Mouse (Mus musculus) liver, embryonic 14.5 days (tissue): ENCODE data around the gene Gpr88. TPM values are rescaled to one million over a fixed set of nuclear protein-coding genes. Genes with fewer than 3 reads are reported as not detected.

Source experiments
- ATAC-seq: fragments of 200-750 bp; cut with Nextera tagmentation; 2 replicates; pipeline ENCODE4 v1.8.0; 2017; ENCODE audit warnings: moderate number of reproducible peaks, mild to moderate bottlenecking, moderate library complexity; ENCODE audit not compliant: insufficient read depth
- DNase-seq, 3 experiments: peaks; one replicate each; pipeline ENCODE4 v3.0.0-alpha.2; 2012 to 2013; ENCODE audit warnings: low read depth in 3 of 3, low spot score in 3 of 3
- H3K27ac ChIP-seq: fragments of 300-500 bp; sonication (generic); 2 replicates; pipeline ENCODE4 v1.5.1; 2014; ENCODE audit warnings: moderate library complexity, mild to moderate bottlenecking, control low read depth, inconsistent platforms
- H3K27me3 ChIP-seq: fragments of 300-500 bp; sonication (generic); 2 replicates; pipeline ENCODE4 v1.6.1; 2014; ENCODE audit warnings: mild to moderate bottlenecking, low read length, moderate library complexity; ENCODE audit not compliant: control insufficient read depth, insufficient read depth
- H3K36me3 ChIP-seq: fragments of 300-500 bp; sonication (generic); replicated peaks from 2 replicates; pipeline ENCODE4 v1.6.1; 2014; ENCODE audit warnings: low read depth; ENCODE audit not compliant: control insufficient read depth, insufficient read depth
- H3K4me1 ChIP-seq, 2 experiments: fragments of 200-500 bp in 1 of 2; fragments of 300-500 bp in 1 of 2; sonication (generic) in 1 of 2; replicated peaks; 2 replicates each; pipeline ENCODE4 v1.6.1; 2012 to 2014; ENCODE audit warnings: antibody characterized with exemption in 1 of 2, inconsistent platforms in 1 of 2, low read length in 1 of 2; ENCODE audit not compliant: control insufficient read depth in 2 of 2, insufficient read depth in 2 of 2
- H3K4me2 ChIP-seq: fragments of 300-500 bp; sonication (generic); 2 replicates; pipeline ENCODE4 v1.6.1; 2014; ENCODE audit warnings: low read depth, mild to moderate bottlenecking, control low read depth, moderate library complexity
- H3K4me3 ChIP-seq, 2 experiments: fragments of 200-500 bp in 1 of 2; fragments of 300-500 bp in 1 of 2; sonication (generic) in 1 of 2; 2 replicates each; pipeline ENCODE4 v1.5.1; 2012 to 2014; ENCODE audit warnings: low read depth in 2 of 2, low read length in 2 of 2, mild to moderate bottlenecking in 2 of 2, control low read depth in 1 of 2, inconsistent platforms in 1 of 2, moderate library complexity in 1 of 2; ENCODE audit not compliant: insufficient read depth in 1 of 2
- H3K9ac ChIP-seq: fragments of 300-500 bp; sonication (generic); replicated peaks from 2 replicates; pipeline ENCODE4 v1.6.1; 2014; ENCODE audit warnings: mild to moderate bottlenecking, control low read depth, moderate library complexity
- H3K9me3 ChIP-seq: fragments of 300-500 bp; sonication (generic); 2 replicates; pipeline ENCODE4 v1.6.1; 2016; ENCODE audit warnings: low read length, mixed read lengths; ENCODE audit not compliant: control insufficient read depth
- CTCF ChIP-seq: IDR thresholded peaks from 2 replicates; pipeline ENCODE4 v1.5.1; 2016; ENCODE audit warnings: antibody characterized with exemption, low read depth, control low read depth
- EP300 ChIP-seq: IDR thresholded peaks from 2 replicates; pipeline ENCODE4 v1.6.1; 2016; ENCODE audit warnings: antibody characterized with exemption, low read depth
- WGBS: fragments of 180-500 bp; shearing (Covaris S2); extraction: QIAGEN DNeasy Blood & Tissue Kit; methylation state at CpG from one replicate; pipeline ENCODE4 v1.1.7; 2014; ENCODE audit not compliant: insufficient replicate concordance; 5-methylcytosine and 5-hydroxymethylcytosine counted together
- polyA plus RNA-seq, 2 experiments: library from polyadenylated mRNA; depleted of rRNA in 1 of 2; stranded (reverse) in 1 of 2; unstranded in 1 of 2; fragments of >200 nt; fragmentation: Nextera tagmentation in 1 of 2; extraction: Ambion mirVana in 1 of 2; gene quantifications; 2 replicates each; pipeline versions ENCODE4 v1.2.1 to v1.2.3; 2012 to 2014

Gene Gpr88
- 0.06 and 0.08 TPM in 2 replicates for polyA plus RNA-seq (2012; rRNA removed)
- polyA plus RNA-seq (2014; fragmentation: Nextera tagmentation; extraction: Ambion mirVana): 0.06 and 0.17 TPM in 2 replicates

GRCm38 (mm10) chr3:116253077-116253531 is at the start of gene Gpr88:
Gpr88 (minus strand) TSS chr3:116253503.
- WGBS: 11% methylated on average over 9 of the region's 9 CpGs
- Histone ChIP-seq H3K4me3 (peak within 1 kb of the TSS; percentile 20 to 40; a peak in 3 of 4 replicates), H3K9ac (no peak within 1 kb of the TSS), H3K9me3 (no peaks in the 10 kb centered on the region), H3K27ac (no peak within 1 kb of the TSS), H3K4me1 (no peaks in the 10 kb centered on the region), H3K4me2 (peak within 1 kb of the TSS; percentile 58), H3K27me3 (peaks cover 35% of the 10 kb centered on the region), H3K36me3 (no peaks in the 10 kb centered on the region)
- no peak for DNase-seq
- TF ChIP-seq EP300 (no peak), CTCF (no peak)
- ATAC-seq: no peak

GRCm38 (mm10) chr3:116302581-116302980 is 49.3 kb upstream of the Gpr88 start:
- no peak overlapping the region for H3K27ac ChIP-seq
- H3K4me3 ChIP-seq: no peak overlapping the region
- TF ChIP-seq EP300 (no peak), CTCF (no peak)
- 86% methylated on average over 7 of the region's 7 CpGs for WGBS
- H3K4me1 ChIP-seq: no peaks in the 10 kb centered on the region
- DNase-seq (no peak), ATAC-seq (no peak)
- no peak overlapping the region for H3K9ac ChIP-seq
- H3K36me3 ChIP-seq: no peaks in the 10 kb centered on the region
- H3K4me2 ChIP-seq: no peak overlapping the region
- H3K27me3 ChIP-seq: no peaks in the 10 kb centered on the region
- no peaks in the 10 kb centered on the region for H3K9me3 ChIP-seq

GRCm38 (mm10) chr3:116301754-116302153 is 48.5 kb upstream of the Gpr88 start:
- ATAC-seq (no peak), DNase-seq (no peak)
- no peaks in the 10 kb centered on the region for H3K27me3 ChIP-seq
- H3K4me2 ChIP-seq: no peak overlapping the region
- no peaks in the 10 kb centered on the region for H3K4me1 ChIP-seq
- WGBS: 60% methylated on average over 6 of the region's 6 CpGs
- H3K9me3 ChIP-seq: no peaks in the 10 kb centered on the region
- H3K4me3 ChIP-seq: no peak overlapping the region
- H3K27ac ChIP-seq: no peak overlapping the region
- no peak overlapping the region for H3K9ac ChIP-seq
- H3K36me3 ChIP-seq: no peaks in the 10 kb centered on the region
- TF ChIP-seq CTCF: no peak
- TF ChIP-seq EP300: no peak

- Histone ChIP-seq H3K36me3 (no peaks in the 10 kb centered on the region), H3K4me3 (no peak overlapping the region), H3K9ac (no peak overlapping the region), H3K4me1 (no peaks in the 10 kb centered on the region), H3K9me3 (no peaks in the 10 kb centered on the region), H3K27me3 (no peaks in the 10 kb centered on the region), H3K27ac (no peak overlapping the region), H3K4me2 (no peak overlapping the region)
- no peak for TF ChIP-seq CTCF
- TF ChIP-seq EP300: no peak
- DNase-seq (no peak), ATAC-seq (no peak)
- WGBS: 81% methylated on average over 10 of the region's 10 CpGs
Measured at GRCm38 (mm10) chr3:116298727-116299126, 45.4 kb upstream of the Gpr88 start.

GRCm38 (mm10) chr3:116298003-116298402 is 44.7 kb upstream of the Gpr88 start:
- no peaks in the 10 kb centered on the region for H3K27me3 ChIP-seq
- no peak overlapping the region for H3K4me3 ChIP-seq
- no peaks in the 10 kb centered on the region for H3K36me3 ChIP-seq
- WGBS: 80% methylated on average over 8 of the region's 8 CpGs
- H3K4me2 ChIP-seq: no peak overlapping the region
- no peak overlapping the region for H3K9ac ChIP-seq
- H3K9me3 ChIP-seq: no peaks in the 10 kb centered on the region
- no peak for ATAC-seq
- H3K27ac ChIP-seq: no peak overlapping the region
- H3K4me1 ChIP-seq: no peaks in the 10 kb centered on the region
- TF ChIP-seq EP300 (no peak), CTCF (no peak)
- DNase-seq: no peak
